Mouse (Mus musculus) liver, postnatal 0 days (tissue): ENCODE measurements around the gene Cdk5rap1. TPM values are rescaled to one million over a fixed set of nuclear protein-coding genes. Genes with fewer than 3 reads are reported as not detected.

Experiments used
- ATAC-seq: fragments of 200-750 bp; cut with Nextera tagmentation; 2 replicates; pipeline ENCODE4 v1.8.0; 2017; ENCODE audit warnings: mild to moderate bottlenecking, moderate library complexity
- DNase-seq: peaks from one replicate; pipeline ENCODE4 v3.0.0-alpha.2; 2016
- H3K27ac ChIP-seq: fragments of 300-500 bp; sonication (generic); 2 replicates; pipeline ENCODE4 v1.5.1; 2014; ENCODE audit warnings: antibody characterized with exemption, moderate library complexity, mild to moderate bottlenecking, low read depth
- H3K27me3 ChIP-seq: fragments of 300-500 bp; sonication (generic); 2 replicates; pipeline ENCODE4 v1.6.1; 2014; ENCODE audit warnings: low read length, control low read depth, mixed read lengths; ENCODE audit not compliant: insufficient read depth
- H3K36me3 ChIP-seq: fragments of 300-500 bp; sonication (generic); replicated peaks from 2 replicates; pipeline ENCODE4 v1.6.1; 2014; ENCODE audit warnings: mild to moderate bottlenecking, control low read depth, low read length, moderate library complexity, mixed read lengths; ENCODE audit not compliant: insufficient read depth
- H3K4me1 ChIP-seq: fragments of 300-500 bp; sonication (generic); 2 replicates; pipeline ENCODE4 v1.6.1; 2014; ENCODE audit warnings: antibody characterized with exemption, mild to moderate bottlenecking, control low read depth; ENCODE audit not compliant: insufficient read depth
- H3K4me2 ChIP-seq: fragments of 300-500 bp; sonication (generic); 2 replicates; pipeline ENCODE4 v1.6.1; 2014; ENCODE audit warnings: low read depth, mild to moderate bottlenecking, low read length, moderate library complexity, mixed read lengths
- H3K4me3 ChIP-seq: fragments of 300-500 bp; sonication (generic); 2 replicates; pipeline ENCODE4 v1.5.1; 2014; ENCODE audit warnings: low read depth, low read length
- H3K9ac ChIP-seq: fragments of 300-500 bp; sonication (generic); replicated peaks from 2 replicates; pipeline ENCODE4 v1.6.1; 2014; ENCODE audit warnings: mild to moderate bottlenecking, moderate library complexity
- H3K9me3 ChIP-seq: fragments of 300-500 bp; sonication (generic); 2 replicates; pipeline ENCODE4 v1.6.1; 2016; ENCODE audit warnings: mild to moderate bottlenecking, control low read depth, low read length, mixed read lengths
- CTCF ChIP-seq: sonication (generic); IDR thresholded peaks from 2 replicates; pipeline ENCODE4 v1.5.1; 2016; ENCODE audit warnings: antibody characterized with exemption, low read depth
- EP300 ChIP-seq: IDR thresholded peaks from 2 replicates; pipeline ENCODE4 v1.6.1; 2016; ENCODE audit warnings: antibody characterized with exemption, low read depth, mild to moderate bottlenecking
- WGBS: fragments of 180-500 bp; shearing (Covaris S2); extraction: QIAGEN DNeasy Blood & Tissue Kit; methylation state at CpG from one replicate; pipeline ENCODE4 v1.1.7; 2014; ENCODE audit not compliant: insufficient replicate concordance; 5-methylcytosine and 5-hydroxymethylcytosine counted together
- polyA plus RNA-seq: library from polyadenylated mRNA; unstranded; fragments of >200 nt; fragmentation: Nextera tagmentation; extraction: Ambion mirVana; gene quantifications from 2 replicates; pipeline ENCODE4 v1.2.1, GENCODE M21; 2015

Cdk5rap1 gene
- polyA plus RNA-seq, 1 experiment from 2014 or later = 5.1 TPM

GRCm38 (mm10) chr2:154402811-154403210, 30.0 kb upstream of the Cdk5rap1 start:
- no peak overlapping the region for H3K4me2 ChIP-seq
- 0 out of 2 replicates have a peak overlapping the region, but pooled peaks have one; percentile 6 for H3K9ac ChIP-seq
- H3K4me1 ChIP-seq = peaks cover 13% of the 10 kb centered on the region; the same call in 1 of the 2 replicates
- H3K27me3 ChIP-seq = peaks cover 4% of the 10 kb centered on the region; the same call in 1 of the 2 replicates
- 33% methylated on average over 7 of the region's 7 CpGs for whole genome bisulfite sequencing
- H3K4me3 ChIP-seq = no peak overlapping the region
- H3K9me3 ChIP-seq = no peaks in the 10 kb centered on the region
- ATAC-seq (peak; percentile 53), DNase-seq (peak; percentile 33)
- no peaks in the 10 kb centered on the region for H3K36me3 ChIP-seq
- H3K27ac ChIP-seq = no peak overlapping the region
- TF ChIP-seq CTCF = peak; percentile 20
- no peak for TF ChIP-seq EP300

- DNase-seq (no peak), ATAC-seq (no peak)
- Histone ChIP-seq H3K9ac (no peak overlapping the region), H3K9me3 (no peaks in the 10 kb centered on the region), H3K36me3 (no peaks in the 10 kb centered on the region), H3K4me3 (no peak overlapping the region), H3K4me1 (peaks cover 8% of the 10 kb centered on the region; the same call in 1 of the 2 replicates), H3K27ac (no peak overlapping the region), H3K4me2 (no peak overlapping the region), H3K27me3 (0 out of 2 replicates have a peak, but pooled peaks cover under 1% of the 10 kb centered on the region)
- TF ChIP-seq EP300 (no peak), CTCF (no peak)
- 13% methylated on average over 1 of the region's 1 CpGs for WGBS
Observed at GRCm38 (mm10) chr2:154401976-154402375, 29.2 kb upstream of the Cdk5rap1 start.

GRCm38 (mm10) chr2:154399325-154399724, 26.5 kb upstream of the Cdk5rap1 start:
- Histone ChIP-seq H3K36me3 (no peaks in the 10 kb centered on the region), H3K4me1 (peaks cover 8% of the 10 kb centered on the region; the same call in 1 of the 2 replicates), H3K27ac (no peak overlapping the region), H3K27me3 (no peaks in the 10 kb centered on the region), H3K9me3 (no peaks in the 10 kb centered on the region), H3K9ac (no peak overlapping the region), H3K4me2 (no peak overlapping the region), H3K4me3 (no peak overlapping the region)
- 89% methylated on average over 2 of the region's 2 CpGs for WGBS
- ATAC-seq (no peak), DNase-seq (no peak)
- TF ChIP-seq CTCF (no peak), EP300 (no peak)

GRCm38 (mm10) chr2:154398267-154398666, 25.5 kb upstream of the Cdk5rap1 start:
- WGBS = 82% methylated on average over 7 of the region's 7 CpGs
- Histone ChIP-seq H3K4me3 (no peak overlapping the region), H3K27me3 (no peaks in the 10 kb centered on the region), H3K9me3 (no peaks in the 10 kb centered on the region), H3K4me2 (no peak overlapping the region), H3K4me1 (peaks cover 8% of the 10 kb centered on the region; the same call in 1 of the 2 replicates), H3K36me3 (no peaks in the 10 kb centered on the region), H3K27ac (no peak overlapping the region), H3K9ac (no peak overlapping the region)
- TF ChIP-seq EP300 (no peak), CTCF (no peak)
- ATAC-seq = no peak
- DNase-seq = no peak

GRCm38 (mm10) chr2:154396529-154396928, 23.7 kb upstream of the Cdk5rap1 start:
- 67% methylated on average over 2 of the region's 2 CpGs for whole genome bisulfite sequencing
- Histone ChIP-seq H3K9ac (no peak overlapping the region), H3K36me3 (no peaks in the 10 kb centered on the region), H3K27ac (no peak overlapping the region), H3K27me3 (no peaks in the 10 kb centered on the region), H3K4me3 (no peak overlapping the region), H3K9me3 (no peaks in the 10 kb centered on the region), H3K4me2 (no peak overlapping the region), H3K4me1 (no peaks in the 10 kb centered on the region)
- DNase-seq (no peak), ATAC-seq (no peak)
- no peak for TF ChIP-seq EP300
- TF ChIP-seq CTCF = no peak

GRCm38 (mm10) chr2:154394602-154395001, 21.8 kb upstream of the Cdk5rap1 start:
- Histone ChIP-seq H3K27ac (no peak overlapping the region), H3K9me3 (no peaks in the 10 kb centered on the region), H3K9ac (no peak overlapping the region), H3K4me2 (no peak overlapping the region), H3K4me1 (peaks cover 6% of the 10 kb centered on the region), H3K4me3 (no peak overlapping the region), H3K36me3 (no peaks in the 10 kb centered on the region), H3K27me3 (no peaks in the 10 kb centered on the region)
- TF ChIP-seq EP300 = no peak
- TF ChIP-seq CTCF = no peak
- WGBS = 71% methylated on average over 3 of the region's 3 CpGs
- no peak for ATAC-seq
- DNase-seq = no peak
